Mouse (Mus musculus): ENCODE data around the gene Lrig2.
"Not testable (repeated sequence)": the region's sequence is repeated elsewhere in the genome, so short reads cannot be mapped to it uniquely, and the experiment has no call there.

Lrig2 gene

DNA sequence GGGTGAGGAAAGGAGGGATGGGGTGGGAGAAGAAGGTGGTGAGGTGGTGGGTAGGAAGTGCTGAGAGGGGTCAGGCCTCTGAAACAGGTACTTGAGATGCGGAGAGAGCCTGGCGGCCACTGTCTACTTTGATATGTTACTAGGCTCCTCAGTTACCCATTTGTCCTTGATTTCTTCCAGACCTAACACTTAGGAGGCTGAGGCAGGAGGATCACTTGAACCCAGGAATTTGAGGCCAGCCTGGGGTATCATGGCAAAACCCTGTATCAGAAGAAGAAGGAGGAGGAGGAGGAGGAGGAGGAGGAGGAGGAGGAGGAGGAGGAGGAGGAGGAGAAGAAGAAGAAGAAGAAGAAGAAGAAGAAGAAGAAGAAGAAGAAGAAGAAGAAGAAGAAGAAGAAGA, 84.4 kb downstream of the Lrig2 start:
- DNase-seq = not testable (repeated sequence)

DNA sequence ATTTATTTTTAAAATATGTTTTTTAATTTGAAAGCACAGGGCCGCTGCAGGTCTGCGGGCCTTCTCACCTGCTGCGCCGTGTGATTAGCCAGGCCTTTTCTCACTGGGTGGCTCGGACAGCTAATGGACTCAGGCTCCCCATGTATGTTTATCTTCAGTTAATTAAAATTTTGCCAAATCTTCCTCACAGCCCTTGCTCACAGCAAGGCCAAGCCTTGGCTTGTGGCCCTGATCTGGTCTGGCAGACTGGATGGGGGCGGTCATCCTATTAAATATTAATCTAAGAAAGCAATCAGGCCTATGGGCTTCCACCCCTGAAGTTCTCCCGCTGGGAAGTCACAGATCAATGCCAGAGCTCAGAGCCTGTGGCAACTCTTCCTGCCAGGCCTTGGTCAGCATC, 87.4 kb downstream of the Lrig2 start:
- no peak for DNase-seq

DNA sequence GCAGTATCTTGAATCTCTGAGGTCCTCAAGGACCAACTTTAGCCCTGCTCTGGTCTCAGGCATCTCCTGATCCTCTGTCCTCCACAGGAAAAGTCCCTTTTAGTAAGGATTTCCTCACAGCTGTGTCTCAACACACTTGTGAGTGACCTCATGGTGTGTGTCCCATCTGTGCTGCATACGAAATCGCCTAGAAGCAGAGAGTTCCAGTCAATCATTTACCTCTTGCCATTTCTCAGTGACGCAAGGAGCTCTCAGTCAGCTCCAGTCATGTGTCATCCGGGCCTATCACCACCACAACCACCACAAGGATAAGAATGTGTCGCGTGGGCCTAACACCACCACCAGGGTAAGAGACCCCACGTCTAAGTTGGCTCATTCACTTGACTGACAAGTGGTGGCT, 90.8 kb downstream of the Lrig2 start:
- no peak for DNase-seq

- no peak for DNase-seq
Observed at GRCm38 (mm10) chr3:104419990-104420389, 91.7 kb downstream of the Lrig2 start.

DNA sequence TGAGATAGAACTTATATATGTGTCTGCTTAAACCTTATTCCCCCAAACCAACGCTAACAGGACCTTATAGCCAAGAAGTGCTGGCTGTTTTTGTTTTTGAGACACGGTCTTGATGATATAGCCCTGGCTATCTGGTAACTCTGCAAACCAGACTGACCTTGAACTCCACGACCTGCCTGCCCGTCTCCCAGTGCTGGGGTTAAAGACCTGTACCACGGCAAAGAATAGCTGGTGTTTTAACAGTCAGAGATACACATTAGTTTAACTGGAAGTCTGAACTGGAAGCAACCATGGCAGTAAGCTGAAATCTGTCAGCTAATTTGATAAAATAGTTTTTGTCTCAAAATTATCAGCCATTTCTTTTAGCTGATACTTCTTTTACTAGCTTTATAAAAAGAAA, 94.9 kb downstream of the Lrig2 start:
- no peak for DNase-seq

DNA sequence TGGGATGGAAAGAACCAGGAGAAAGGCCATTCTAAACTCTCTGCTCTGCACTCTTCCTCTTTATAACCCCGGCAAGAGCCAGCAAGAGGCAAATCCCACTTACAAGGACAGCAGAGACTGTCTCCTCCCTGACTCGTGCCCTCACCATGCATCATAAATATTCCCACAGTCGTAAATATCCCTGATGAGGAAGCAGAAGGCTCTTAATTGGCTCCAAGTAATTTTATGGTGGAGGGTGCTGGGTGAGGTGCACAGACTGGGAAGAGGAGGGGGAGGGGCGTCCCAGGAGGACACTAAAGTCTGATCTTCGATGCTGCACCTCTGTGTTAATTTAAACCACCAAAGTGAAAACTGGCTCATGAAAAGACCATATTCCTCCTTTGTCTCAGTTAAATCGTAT, 99.2 kb downstream of the Lrig2 start:
- DNase-seq = no peak

- no peak for DNase-seq
Observed at GRCm38 (mm10) chr3:104407506-104407905, 104.2 kb downstream of the Lrig2 start.

GRCm38 (mm10) chr3:104403582-104403981, 108.1 kb downstream of the Lrig2 start:
- no peak for DNase-seq

GRCm38 (mm10) chr3:104401176-104401575, 110.5 kb downstream of the Lrig2 start:
- no peak for DNase-seq

DNA sequence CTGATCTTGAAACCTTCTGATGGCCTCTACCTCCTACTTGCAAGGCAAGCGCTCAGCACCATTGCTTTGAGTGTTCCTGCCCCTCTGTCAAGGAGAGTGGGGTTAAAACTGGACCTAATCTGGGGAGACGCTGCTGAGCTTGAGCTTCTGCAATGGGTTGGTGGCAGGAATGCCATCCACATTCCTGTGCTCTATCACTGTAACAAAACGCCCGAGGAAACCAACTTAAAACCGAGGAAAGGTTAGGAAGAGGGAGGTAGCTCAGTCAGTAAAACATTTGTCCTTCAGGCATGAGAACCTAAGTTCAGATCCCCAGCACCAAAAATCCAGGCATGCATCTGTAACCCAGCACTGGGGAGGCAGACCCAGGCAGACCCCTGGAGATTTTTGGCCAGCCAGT, 111.6 kb downstream of the Lrig2 start:
- DNase-seq = no peak

DNA sequence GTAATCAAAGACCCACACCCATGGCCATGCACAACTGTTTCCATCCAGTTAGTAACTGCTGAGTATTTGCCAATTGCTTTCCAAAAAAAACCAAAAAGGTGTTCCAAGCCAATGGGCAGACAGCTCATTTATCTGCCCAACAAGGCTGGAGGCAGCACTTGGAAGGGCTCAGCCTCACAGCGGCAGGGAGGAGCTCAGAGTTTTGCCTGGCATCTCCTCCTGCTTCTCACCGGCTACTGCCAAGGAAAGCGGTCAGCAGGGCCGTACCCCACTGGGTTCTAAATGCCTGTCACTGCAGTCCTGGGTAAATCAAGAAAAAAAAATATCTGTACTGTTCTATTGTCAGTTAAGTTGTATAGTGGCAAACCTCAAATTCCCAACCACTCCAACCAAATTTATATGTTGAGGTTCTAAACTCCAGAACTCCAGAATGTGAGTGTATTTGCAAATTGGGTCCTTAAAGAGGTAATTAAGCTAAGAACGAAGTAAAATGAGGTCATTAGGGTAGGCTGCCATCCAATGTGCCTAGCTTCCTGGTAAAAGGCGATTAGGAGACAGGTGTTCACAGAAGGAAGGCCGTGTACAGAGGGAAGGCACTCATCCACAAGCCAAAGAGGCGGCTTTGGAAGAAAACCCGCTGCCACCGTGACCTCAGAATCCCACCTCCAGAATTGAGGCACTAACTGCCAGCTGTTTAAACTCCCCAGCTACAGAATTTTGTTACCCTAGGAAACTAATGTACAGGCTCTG, 112.2 kb downstream of the Lrig2 start:
- DNase-seq = no peak

- DNase-seq = no peak
Observed at GRCm38 (mm10) chr3:104397316-104397715, 114.4 kb downstream of the Lrig2 start.

- no peak for DNase-seq
Observed at GRCm38 (mm10) chr3:104396736-104397081, 115.0 kb downstream of the Lrig2 start.

GRCm38 (mm10) chr3:104396067-104396735, 115.5 kb downstream of the Lrig2 start:
- DNase-seq = no peak

DNA sequence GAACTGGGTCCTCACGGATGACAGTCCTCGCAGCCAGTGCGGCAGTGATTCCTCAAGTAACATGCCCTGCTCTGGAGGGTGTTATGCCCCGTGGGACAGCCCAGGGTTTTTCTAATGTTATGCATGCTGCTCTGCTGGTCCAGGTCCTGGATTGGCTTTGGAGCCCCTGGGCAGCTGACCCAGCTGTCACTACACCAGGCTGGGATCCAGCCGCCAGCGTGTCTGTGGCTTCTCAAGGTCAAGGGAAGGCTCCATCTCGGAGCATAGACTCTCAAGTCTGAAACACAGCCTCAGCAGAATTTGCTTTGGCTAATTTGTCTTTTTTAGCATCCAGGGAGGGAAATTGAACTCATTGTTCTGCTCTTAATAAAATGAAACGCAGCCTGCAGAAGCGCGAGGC, 121.6 kb downstream of the Lrig2 start:
- DNase-seq = no peak

DNA sequence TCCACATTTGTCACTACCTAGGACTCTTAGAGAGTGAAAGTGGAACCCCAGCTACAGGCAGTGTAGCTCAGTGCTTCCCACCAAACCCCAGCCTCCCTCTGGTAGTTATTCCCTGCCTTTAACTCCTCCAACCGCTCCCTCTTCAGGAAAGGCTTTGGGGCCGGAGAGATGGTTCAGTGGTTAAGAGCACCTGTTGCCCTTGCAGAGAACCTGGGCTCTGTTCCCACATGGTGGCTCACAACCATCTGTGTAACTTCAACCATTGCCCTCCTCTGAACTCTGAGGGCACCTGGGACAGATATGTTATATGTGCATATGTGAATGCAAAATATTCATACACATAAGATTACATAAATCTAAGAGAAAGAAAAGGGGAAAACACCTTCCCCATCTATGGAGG, 122.3 kb downstream of the Lrig2 start:
- no peak for DNase-seq

- DNase-seq = no peak
Observed at GRCm38 (mm10) chr3:104385587-104385986, 126.1 kb downstream of the Lrig2 start.

DNA sequence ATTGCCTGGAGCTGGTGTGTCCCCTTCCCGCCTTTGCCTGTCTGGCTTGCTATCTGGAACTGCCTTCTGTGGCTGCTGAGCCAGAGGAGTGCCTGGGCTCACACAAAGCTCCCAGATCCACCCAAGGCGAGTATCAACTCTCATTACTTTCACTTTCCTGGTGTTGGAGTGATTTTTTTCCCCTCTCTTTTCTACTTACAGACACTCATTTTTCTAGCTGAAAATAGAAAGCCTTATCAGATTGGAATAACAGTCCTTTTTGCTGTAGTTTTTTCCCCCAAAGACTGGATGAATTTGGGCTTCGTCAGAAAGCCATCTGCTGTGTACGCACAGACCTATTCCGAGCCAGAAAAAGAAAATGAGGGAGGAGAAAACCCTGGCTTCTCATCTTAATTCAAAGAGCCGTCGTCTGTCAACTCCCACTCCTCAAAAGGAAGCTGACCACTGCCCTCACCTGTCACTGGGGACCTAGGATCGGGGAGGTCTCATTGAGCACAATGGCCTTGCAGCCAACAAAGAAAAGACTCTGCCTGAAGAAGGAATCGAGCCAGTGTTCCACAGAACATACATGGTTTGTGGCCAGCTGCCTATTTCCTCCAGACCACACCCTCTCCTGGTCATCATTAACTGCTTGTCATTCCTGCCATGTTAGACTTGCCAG, 127.9 kb downstream of the Lrig2 start:
- DNase-seq = no peak

- no peak for DNase-seq
Observed at GRCm38 (mm10) chr3:104378228-104378627, 133.5 kb downstream of the Lrig2 start.

DNA sequence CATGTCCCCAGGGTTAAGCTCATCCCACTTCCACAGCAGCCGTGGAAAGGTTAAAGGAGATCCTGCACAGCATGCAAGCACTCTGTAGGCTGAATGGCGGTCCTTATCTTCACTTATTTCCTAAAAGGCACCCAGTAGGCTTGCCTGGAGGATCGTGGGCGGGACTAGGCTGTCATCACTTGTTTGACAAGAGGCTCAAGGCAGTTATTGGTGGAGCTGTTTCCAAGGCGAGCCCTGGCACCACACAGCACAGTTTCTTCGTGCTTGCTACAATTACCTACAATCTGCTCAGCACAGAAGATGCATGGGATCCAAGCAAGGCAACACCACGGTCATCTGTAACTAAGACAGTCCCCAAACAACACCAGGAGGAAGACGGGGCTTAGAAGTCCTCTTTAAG, 137.8 kb downstream of the Lrig2 start:
- DNase-seq = no peak

- DNase-seq = no peak
Observed at GRCm38 (mm10) chr3:104372374-104372773, 139.3 kb downstream of the Lrig2 start.

GRCm38 (mm10) chr3:104367912-104368311, 143.8 kb downstream of the Lrig2 start:
- DNase-seq = no peak

DNA sequence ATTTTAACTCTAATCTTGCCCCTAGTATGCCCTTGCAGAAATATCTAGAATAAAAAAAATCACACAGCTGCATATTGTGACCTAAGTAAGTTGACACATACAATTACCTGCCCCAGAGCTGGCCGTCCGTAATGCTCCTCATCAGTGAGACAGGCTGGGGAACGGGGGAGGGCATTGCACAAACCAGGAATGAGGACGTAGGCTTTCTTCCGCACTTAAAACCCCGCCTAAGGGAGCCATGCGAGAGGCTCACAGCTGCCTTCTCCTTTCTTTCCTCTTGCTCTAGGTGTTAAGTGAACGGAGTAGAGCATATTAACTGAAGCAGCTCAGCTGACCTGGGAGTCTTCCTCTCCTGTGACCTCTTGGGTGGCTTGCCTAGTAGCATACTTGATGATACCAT, 149.9 kb downstream of the Lrig2 start:
- DNase-seq = no peak

DNA sequence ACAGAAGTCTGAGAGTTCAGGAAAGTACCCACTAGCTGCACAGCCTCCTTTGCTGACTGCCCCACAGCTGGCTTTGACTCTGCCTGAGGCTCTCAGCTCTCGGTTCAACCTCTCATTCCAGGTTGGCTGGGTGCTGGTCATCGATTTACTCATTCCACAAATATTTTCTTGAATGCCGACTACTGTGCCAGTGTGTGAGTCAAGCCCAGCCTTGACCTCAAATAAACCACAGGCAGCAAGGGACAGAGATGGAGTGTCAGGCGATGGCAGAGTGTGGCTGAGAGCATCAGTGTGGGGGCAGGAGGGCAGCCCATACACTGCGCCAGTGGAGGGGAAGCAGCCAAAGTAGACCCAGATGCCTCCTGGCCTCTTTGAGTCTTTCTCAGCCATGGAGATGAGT, 151.4 kb downstream of the Lrig2 start:
- DNase-seq = no peak

Data from embryo, embryonic 11 days (tissue).